Mouse (Mus musculus) heart, postnatal 36 days (tissue): ENCODE results near the gene Htr7. TPM values are rescaled to one million over a fixed set of nuclear protein-coding genes. Genes with fewer than 3 reads are reported as not detected.

Source experiments
- DNase-seq, 2 experiments: peaks; one replicate each; pipeline ENCODE4 v3.0.0; 2021 to 2022
- intact Hi-C: fragments of 180-260 bp; cut with DNase I; formaldehyde crosslinking; loops from one replicate; pipeline ENCODE4 v1.15.1; 2025
- total RNA-seq, 2 experiments: library from RNA; stranded (reverse); gene quantifications; 2 replicates each; pipeline ENCODE4 v1.2.3; 2021

Gene Htr7
- total RNA-seq = under 1 TPM; 0.42 to 0.49 TPM

DNA sequence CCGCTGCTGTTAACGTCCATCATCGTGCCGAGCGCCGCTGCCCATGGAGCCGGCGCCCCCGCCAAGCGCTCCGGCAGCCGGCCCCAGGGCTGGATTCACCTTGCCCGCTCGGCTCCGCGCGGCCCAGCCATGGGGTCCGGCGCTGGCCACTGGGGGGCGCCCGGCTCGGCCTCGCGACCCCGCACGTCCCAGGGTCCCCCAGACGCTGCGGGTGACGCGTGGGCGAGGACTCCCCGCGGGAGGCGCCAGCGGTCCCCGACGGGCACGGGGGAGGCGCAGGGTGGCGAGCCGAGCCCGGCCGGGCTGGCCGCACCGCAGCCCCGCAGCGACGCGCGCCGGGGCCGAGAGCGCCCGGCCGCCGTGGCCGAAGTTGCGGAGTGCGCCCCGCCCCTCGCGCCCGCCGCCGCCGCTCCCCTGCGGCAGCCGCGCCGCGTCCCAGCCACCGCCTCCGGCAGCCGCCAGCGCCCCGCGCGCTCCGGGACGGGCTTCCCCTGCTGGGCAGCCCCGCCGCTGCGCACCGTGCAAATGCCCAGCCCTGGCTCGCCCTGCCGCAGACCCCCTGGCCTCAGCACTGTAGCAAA is at the start of gene Htr7:
Gene Htr7 (minus strand): TSS at position 277 of the 581 bp plus-strand sequence.
- intact Hi-C loops = no loop called here

DNA sequence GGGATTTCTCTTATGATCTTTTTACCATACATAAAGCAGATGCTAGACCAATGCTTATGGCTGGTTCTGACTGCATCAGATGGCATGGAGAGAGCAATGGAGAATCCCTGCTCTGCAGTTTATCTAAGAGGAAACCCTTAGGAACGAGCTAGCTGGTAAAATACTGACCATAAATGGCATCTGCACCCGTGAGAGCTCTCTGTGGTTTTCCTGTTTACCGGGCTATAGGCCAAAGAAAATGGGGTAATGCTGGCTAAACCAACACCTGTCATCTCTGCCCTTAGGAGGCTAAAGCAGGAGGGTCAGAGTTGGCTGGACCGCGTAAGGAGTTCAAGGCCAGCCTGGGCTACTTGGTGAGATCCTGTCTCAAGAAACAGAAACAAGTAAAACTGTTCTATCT is 46.6 kb upstream of the Htr7 start:
- no peak for DNase-seq
- intact Hi-C loops = no loop called here

More for the DNA sequence above, at the start of gene Htr7:
- DNase-seq = peak; percentile 16 to 18

DNA sequence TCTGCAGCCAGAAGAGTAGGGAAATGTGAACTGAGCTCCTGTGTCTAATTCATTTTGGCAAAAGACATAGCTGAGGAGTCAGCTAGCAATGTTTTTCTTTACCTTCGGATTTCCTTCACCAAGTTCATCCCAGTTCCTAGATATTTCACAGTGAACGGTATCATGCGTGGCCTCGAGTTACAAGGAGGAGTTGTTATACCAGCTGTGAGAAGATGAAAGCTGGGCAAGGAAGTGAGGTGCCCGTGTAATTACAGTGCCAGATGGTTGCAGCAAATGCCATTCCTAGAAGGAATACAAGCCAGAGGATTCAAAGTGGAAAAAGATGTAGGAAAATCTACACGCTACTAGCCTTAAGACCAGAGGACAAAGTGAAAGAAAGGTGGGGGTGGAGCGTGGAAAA is 41.6 kb upstream of the Htr7 start:
- intact Hi-C loops = no loop called here

DNA sequence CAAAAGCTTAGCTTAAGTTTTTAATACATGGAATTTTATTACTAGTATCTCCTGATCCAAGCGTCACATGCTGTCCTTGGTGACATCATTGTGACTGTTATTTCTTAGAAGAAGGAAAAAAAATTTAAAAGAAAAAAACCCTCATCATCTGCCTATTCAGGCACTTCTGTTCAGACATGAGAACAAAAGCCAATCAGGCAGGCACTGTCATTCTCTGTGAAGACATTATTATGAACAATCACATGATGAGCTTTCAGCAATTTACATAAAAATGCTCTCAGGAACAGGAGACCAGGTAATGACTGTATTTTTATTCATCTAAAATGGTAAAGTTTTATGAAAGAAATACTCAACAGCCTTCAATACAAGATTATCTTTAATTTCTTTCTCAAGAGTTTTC is 41.0 kb upstream of the Htr7 start:
- intact Hi-C loops = no loop called here
- no peak for DNase-seq

More for the DNA sequence above, 41.6 kb upstream of the Htr7 start:
- no peak for DNase-seq

DNA sequence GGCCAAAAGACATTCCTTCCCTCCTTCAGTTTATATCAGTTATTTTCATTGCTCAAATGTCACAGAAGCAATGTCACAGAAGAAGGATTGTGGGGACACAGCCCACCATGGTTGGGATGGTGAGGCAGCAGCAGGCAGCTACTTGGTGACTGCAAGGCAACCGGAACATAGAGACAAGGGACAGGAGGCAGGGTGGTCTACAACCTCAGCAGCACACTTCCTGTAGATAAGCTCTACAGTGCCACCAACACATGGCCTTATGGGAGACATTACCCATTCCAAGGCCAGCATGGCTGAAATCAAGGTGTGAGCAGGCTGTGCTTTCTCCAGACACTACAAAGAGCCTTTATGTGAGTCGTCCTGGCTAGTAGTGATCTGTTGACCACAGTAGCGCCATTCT is 39.9 kb upstream of the Htr7 start:
- intact Hi-C loops = no loop called here
- DNase-seq = no peak

DNA sequence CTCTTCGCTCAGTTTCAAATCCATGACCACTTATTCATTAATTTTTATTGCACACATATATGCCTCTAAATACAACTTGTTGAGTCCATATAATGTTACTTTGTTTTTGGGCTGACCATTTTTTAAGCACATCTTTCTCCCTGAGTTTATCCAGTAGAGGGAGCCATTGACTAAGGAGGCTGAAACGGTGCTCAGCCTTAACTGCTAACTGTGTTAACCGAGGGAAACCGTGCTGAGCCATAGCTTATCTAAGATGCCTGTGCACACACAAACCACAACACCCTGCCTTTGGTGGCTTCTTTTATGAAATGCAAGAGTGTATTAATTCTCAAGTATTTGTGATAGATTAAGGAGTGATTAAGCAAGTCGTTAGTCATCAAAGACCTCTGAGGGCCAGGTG is 33.5 kb upstream of the Htr7 start:
- intact Hi-C loops = loop anchor here (1.0 kb wide), 1 partner anchor 350 kb away; no protein-coding TSS in a partner anchor
- DNase-seq = no peak

DNA sequence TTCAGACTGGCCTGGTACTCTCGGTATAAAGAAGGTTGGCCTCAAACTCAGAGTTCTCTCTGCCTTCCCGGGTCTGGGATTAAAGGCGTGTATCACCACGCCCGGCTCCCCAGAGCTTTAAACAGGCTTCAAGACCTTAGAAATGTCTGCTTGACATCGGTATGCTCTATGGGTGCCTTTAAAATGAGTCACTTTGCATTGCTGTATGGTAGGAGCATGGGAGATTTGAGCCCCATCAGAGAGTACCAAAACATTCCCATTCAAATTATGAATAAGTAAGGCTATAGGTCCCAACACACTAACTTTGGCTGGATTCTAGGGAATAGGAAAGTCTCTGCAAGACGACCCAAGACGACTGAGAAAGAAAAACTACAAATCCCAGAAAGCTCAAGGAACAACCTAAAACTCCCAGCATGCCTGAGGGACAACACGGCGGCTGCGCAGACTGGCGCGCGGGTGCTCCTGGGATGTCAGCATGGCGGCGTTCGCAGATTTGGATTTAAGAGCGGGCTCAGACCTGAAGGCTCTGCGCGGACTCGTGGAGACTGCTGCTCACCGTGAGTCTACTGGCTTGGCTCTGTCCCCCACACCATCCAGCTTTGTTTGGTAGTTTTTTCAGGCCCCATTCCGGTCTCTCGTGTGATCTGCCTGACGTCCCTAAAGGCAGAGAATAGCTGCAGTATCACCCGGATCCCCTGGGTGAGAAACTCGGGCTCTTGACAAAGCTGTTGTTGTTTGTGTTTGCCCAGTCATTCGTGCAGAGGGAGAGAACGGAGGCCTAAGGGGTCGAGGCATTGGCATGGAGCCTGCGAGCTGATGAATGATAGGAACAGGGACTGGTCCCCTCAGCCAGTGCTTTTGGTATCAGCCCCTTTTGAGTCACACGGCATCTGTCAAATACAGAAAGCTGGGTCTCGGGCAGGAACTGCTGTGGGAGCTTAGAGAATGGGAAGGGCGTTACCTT is 26.2 kb upstream of the Htr7 start, which contains the start of gene Rpp30:
Gene Rpp30 (plus strand): TSS at position 455 of the 964 bp plus-strand sequence.
- peak; percentile 80 to 81 for DNase-seq
- intact Hi-C loops = loop anchor here (5.0 to 10.0 kb wide), 2 partner anchors 451 to 956 kb away; no protein-coding TSS in a partner anchor

DNA sequence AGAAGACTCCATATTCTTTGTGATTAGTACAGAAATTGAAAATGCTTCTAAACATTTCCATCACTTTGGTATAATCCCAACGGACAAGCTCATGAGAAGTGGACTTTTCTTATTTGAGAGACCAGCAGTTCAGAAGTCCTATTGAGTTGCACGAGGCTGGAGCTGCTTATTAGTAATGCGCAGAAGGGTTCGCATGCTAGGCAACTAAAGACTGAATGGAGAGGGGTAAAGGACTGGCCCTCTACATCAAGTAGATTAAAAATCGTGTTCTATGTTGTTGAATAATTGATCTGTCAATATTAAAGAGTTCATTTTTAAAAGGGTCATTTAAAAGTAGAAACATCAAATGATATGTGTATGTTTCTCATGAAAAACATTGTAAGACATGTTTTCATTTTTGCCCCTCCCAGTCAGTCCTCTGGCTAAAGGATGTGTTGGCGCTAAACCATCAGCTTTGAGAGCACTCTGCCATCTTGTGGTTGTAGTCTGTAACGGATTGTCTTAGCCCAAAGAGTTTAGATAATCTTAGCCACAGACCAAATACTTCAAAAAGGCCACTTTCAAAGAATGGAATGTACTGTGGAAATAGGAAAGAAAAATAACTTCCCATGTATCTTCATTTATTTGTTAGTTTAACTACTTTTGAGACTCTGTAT is 25.4 kb upstream of the Htr7 start:
- intact Hi-C loops = loop anchor here (5.0 to 10.0 kb wide), 2 partner anchors 452 to 955 kb away; no protein-coding TSS in a partner anchor
- peak; percentile 9 to 24 for DNase-seq

DNA sequence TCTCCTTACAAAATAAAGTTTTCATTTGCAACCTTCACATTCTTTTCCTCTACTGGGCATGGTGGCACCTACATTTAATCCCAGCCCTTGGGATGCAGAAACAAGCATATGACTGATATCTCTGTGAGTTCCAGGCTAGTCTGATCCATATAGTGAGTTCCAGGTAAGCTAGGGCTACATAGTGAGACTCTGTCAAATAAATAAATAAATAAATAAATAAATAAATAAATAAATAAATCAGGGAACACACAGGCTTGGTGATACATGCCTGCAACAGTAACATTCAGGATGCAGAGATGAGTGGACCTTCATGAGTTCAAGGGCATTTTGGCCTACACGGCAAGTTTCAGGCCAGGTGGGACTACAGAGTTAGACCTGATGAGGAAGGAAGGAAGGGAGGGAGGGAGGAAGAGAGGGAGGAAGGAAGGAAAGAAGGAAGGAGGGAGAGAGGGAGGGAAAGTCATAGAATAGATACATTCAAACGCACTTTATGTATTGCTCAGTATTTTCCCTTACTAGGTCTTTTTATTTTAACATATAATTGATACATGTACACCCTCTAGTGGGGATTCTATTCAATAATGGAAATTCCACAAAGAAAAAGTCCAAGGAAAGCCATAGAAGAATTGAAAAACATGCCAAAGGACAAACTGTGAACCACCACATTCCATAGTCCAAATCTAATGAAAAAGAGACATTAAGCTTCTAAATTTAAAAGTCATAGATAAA is 5.7 kb upstream of the Htr7 start:
- intact Hi-C loops = loop anchor here (5.0 kb wide), 1 partner anchor 936 kb away; no protein-coding TSS in a partner anchor

DNA sequence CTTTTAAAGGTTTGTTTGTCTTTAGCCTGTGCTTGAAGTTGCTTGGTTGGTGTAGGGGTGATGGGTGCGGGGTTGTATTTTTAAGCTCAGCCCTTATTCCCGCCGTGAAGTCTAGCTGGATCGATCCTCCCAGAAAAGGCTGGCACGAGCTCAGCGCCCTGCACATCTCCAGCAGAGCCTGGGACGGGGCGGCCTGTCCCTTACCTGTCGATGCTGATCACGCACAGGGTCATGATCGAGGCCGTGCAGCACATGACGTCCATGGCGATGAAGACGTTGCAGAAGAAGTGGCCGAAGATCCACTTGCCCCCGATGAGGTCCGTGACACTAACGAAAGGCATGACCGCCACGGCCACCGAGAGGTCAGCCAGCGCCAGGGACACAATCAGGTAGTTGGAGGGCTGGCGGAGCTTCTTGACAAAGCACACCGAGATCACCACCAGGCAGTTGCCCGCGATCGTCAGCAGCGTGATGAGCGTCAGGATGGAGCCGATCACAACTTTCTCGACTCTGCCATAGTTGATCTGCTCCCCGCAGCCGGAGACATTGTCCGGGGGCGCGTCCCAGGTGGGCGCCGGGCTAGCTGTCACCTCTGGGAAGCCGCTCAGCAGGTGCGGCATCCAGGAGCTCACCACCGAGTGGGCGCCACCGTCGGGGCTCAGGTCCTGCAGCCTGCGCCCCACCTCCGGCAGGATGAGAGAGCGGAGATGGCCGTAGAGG is 645 bp downstream of the Htr7 start:
- DNase-seq = no peak
- intact Hi-C loops = no loop called here

More for the DNA sequence above, 5.7 kb upstream of the Htr7 start:
- DNase-seq = no peak

DNA sequence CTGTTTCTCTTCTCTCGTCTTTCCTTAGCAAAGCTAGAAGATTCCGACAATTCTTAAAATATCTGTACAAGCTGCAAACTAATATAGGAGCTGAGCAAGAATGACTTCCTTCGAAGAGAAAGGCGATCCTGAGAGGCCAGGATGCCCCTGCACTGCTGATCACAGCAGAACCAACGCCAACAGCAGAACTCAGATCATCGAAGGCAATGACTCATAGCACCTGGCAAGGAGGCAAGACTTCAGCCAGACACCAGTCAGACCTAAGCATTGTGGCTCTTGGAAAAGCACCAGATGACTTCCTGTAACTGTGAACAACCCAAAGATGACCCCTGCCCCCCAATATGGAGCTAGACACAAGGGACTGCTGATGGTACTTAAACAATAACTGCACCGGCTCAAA is 11.3 kb downstream of the Htr7 start:
- DNase-seq = no peak
- intact Hi-C loops = no loop called here

DNA sequence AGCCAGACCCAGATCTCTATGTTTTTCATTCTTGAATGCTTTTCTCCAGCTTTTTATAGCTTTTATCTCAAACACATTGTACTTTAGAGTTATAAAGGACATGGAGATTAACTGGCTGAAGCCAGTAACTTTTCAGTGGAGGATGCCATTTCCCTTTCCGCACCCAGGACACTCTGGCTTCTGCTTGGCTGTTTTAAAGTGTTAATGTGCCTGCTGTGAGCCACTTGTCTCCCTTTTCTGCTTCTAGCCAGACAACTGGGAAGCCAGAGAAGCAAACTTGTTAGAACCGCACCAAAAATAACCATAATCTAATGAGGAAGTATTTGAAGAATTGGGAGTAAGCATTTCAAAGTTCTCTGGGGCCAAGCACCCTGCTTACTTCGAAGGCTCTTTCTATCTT is 42.5 kb downstream of the Htr7 start:
- DNase-seq = no peak
- intact Hi-C loops = no loop called here

DNA sequence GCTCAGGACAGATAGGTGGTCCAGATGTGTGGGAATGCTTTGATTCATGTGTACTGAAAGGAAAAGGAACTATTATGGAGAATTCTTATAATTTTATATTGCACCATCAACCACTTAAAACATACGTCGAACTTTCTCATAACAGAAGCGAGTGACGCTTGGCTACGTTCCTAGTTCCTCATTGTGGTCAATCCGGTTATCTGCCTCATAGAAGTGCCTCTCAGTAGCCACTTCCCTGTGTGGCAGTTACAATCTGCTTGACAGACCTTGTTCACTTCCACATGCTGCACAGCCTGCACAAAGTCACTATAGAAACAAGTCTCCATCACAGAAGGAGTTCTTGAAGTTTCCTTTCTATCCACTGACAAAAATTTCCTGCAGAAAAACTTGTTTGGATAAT is 51.0 kb downstream of the Htr7 start:
- intact Hi-C loops = no loop called here
- peak in 1 of 2 experiments; percentile 11 for DNase-seq

DNA sequence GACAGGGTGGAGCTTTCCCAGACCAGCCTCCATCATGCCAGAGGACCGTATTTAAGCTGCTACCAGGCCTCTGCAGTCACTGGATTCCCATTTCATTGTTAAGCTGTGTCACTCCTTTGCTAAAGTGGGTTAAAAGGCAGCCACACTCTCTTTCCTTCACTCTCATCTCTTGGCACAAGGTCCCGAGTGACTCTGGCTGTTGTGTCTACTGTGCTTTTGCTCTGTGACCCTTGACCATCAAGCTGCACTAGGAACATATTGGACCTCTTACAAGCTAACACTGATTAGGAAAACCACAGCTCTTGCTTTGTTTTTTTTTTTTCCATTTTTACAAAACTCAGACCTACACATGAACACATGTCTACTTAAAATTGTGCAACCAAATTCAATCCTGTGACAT is 52.3 kb downstream of the Htr7 start:
- intact Hi-C loops = no loop called here

DNA sequence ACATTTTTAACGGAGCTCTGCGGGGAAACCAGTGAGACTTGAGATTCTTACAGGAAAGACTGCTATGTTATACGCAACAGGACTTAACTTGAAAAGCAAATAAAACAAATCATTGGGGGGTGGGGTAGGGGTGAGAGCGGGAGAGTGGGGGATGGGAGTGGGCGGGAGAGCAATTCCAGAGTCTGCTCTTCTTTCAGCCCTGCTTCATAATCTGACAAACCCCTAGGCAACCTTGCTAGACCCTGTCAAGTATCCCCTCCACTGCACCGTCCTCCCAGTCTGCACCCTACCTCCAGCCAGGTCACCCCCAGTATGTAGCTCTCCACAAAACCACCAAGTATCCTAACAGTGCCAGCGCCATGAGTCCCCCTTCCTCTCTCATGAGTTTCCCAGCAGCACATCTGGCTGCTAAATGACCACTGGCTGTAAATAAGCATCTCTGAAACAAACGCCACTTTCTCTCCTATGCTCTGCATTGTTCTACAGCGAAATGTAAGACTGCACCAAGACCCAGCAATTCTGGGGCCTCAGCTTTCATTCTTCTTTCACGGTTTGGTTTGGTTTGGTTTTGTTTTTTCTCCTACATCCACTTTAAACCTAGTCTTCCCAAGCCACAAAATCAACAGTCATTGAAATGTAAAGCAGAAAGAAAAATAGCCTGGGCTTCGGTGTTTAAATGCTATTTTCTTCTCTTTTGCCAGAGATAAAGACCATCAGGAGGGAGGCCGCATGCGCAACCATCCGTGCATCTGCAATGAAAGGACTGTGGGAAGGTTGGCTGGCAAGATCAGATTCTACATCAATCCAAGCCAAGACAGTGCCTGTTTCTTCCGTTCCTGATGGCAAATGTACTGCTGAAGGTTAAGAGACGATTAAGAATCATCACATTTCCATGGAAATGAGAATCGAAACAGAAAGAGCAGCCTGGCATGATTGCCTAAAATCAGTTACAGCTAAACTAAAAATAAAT is 54.5 kb downstream of the Htr7 start:
- no peak for DNase-seq
- intact Hi-C loops = no loop called here

More for the DNA sequence above, 52.3 kb downstream of the Htr7 start:
- DNase-seq = no peak

DNA sequence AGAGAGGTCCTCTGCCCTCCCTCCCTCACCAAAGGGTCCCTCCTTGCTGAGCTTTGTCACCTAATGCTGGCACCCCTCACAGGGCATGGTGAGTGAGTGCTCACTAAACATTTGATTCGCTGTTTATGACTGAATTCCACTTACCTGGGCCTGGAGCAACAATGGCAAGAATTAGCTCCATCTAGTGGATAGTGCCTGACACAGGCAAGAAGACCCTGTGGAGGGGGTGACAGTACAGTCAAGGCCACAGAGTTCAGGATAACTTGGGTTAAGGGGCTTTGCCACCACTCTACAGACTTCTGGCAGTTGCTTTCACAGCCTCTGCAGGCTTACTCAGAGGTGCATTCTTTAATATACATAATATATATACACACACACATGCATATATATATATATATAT is 55.8 kb downstream of the Htr7 start:
- intact Hi-C loops = no loop called here
- no peak for DNase-seq

DNA sequence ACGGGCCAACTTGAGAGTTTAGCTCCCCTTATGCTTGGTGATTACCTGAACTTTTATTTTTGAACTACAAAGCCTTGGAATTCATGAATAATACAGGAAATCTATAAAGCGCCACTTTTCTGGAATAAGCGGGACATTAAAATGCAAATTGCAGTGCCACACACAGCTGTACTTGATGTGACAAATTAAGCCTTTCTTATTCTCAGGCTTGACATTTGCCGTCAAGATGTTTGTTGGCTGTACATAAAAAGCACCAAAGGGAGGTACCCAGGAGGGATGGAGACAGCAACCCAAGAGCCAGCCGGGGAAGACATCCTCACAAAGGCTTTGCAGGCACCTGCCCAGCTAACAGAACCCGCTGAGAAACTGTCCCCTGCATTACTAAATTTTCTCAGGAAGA is 56.4 kb downstream of the Htr7 start:
- intact Hi-C loops = no loop called here

DNA sequence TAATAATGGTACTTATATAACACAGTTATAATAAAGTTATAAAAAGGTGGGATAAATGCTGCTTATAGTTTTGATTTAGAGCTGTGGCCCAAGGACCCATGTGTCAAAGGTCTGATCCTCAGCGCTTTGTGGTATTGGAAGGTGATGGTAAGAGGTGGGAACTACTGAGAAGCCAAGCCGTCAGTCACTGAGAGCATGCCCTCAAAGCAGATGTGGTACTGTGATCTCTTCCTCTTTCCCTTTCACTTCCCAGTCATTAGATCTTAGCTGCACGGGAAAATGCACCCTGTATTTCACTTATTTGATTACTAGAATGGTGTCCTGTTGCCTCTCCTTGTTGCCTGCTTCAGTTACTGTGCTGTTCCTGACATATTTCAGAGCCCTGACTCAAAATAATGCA is 59.9 kb downstream of the Htr7 start:
- DNase-seq = no peak
- intact Hi-C loops = no loop called here

More for the DNA sequence above, 56.4 kb downstream of the Htr7 start:
- DNase-seq = no peak
